Mouse (Mus musculus) adipocyte (in vitro differentiated cells): ENCODE measurements at regions not wholly inside any gene's neighbourhood (a gene's known extent, or its start where the extent isn't known, plus 50 kb on each side); places are given as distances from the start of the nearest gene placed in this dataset.
"Not testable (repeated sequence)": the region's sequence is repeated elsewhere in the genome, so short reads cannot be mapped to it uniquely, and the experiment has no call there.

ENCODE experiments used
- DNase-seq: peaks from one replicate; pipeline ENCODE4 v3.0.0-alpha.2; 2016; ENCODE audit warnings: low spot score

- no peak for DNase-seq
These were observed 984.9 kb upstream of the Gm12353 start for GRCm38 (mm10) chr4:18620361-18620760.

DNA sequence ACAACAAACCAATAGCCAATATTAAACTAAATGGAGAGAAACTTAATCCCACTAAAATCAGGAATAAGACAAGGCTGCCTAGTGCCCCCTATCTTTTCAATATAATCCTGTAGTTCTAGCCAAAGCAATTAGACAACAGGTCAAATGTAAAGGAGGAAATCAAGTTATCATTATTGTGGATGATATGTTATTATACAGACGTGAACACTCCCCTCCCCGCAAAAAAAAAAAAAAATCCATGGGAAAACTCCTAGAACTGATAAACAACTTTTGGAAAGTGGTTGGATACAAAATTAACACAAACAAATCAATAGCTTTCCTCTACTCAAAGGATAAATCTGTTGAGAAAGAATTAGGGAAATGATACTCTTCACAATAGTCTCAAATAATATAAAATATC is 966.2 kb upstream of the Gm12353 start:
- DNase-seq: no peak

- DNase-seq: peak; percentile 47
These were observed 956.1 kb upstream of the Gm12353 start for GRCm38 (mm10) chr4:18649153-18649552.

GRCm38 (mm10) chr4:18685891-18686544 is 919.2 kb upstream of the Gm12353 start:
- no peak for DNase-seq

GRCm38 (mm10) chr4:18694076-18694475 is 911.2 kb upstream of the Gm12353 start:
- DNase-seq: no peak

GRCm38 (mm10) chr4:18696246-18696645 is 909.0 kb upstream of the Gm12353 start:
- no peak for DNase-seq

DNA sequence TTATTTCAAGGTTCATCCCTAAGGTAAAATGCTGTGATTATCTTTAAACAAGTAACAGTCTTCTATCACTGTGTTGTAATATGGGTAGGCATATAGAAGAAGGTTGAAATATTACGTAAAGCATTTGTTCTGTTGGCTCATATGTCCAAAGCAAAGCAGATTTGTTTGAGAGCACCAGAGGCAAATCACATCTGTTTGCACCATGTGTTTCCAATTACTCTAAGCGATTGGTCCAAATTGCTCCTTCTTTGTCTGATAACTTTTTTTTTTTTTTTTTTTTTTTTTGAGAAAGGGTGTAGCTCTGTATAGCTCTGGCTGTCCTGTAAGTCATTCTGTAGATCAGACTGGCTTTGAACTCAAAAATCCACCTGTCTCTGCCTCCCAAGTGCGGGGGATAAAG is 861.0 kb upstream of the Gm12353 start:
- DNase-seq: no peak

- no peak for DNase-seq
These were observed 816.9 kb upstream of the Gm12353 start for GRCm38 (mm10) chr4:18788398-18788797.

DNA sequence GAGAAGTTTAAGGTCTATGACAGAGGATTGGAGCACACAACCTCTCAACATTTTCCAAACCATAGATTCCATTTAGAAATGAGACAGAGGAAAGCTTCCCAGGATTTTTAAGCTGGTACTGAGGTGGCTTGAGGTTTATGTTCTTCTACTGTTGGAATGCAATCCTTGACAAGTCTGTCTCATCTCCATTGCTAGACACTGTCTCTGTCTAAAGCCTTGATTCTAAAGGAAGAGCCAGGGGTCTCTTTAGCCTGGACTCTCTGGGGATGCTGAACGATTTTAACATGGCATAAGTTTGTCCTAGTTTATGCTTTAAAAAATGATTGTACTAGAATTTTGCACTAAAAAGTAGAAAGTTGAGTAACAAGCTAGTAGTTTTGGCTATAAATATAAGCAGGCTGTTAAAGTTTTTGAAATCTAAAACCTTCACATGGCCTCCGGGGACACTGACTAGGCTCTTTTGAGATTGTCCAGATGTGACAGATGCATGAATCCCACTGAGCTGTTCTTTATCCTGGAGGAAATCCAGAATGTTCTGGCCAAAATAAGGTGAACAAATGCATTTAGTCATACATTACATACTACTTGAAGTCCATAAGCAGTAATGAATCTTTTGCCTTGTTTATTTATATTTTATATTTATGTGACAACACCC is 809.4 kb upstream of the Gm12353 start:
- peak; percentile 3 for DNase-seq

DNA sequence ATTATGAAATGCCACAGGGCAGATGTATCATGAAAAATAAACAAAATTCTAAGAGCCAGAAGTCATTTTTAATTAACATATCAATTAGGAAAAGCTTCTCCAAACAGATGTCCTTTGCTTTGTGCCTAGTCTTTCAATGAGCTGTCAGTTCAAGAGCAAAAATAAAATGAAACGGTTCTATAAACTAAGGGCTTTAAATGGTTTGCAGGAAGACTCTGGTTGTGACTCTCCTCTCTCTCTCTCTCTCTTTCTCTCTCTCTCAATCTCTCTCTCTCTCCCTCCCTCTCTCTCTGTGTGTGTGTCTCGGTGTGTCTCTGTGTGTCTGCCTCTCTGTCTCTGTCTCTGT is 808.9 kb upstream of the Gm12353 start:
- no peak for DNase-seq

- not testable (repeated sequence) for DNase-seq
These were observed 802.1 kb upstream of the Gm12353 start for GRCm38 (mm10) chr4:18803109-18803508.
